9 mouse cellular contexts compared by ENCODE assay signal in the genomic region with DNA sequence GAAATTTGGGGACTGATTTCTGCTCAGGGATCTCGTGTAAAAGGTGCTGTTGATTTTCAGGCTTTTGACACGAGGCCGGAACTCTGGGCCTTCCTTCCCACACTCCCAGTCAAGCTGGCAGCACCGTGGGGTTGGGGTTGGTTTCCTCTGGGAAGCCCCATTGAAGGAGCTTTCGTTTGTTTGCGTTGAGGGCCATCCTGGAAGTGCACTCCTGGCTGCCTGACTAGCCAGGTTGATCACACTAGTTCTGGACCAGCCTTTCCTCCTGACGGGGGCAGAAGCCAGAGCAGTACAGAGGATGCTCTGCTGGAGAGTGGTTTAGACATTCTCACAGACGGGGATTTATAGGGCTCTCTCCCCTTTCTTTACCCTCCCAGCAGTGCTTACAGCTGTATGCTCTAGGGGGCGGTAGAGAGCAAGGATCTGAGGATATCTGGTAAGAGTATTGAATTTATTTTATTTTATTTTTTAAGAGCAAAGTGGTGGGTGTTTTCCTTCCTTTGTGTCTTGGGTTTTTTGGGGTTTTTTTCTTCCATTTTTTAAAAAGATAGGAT.
A peak's percentile ranks its signal among the peaks of the same experiment; 100 is the strongest.
DNase-seq lines count a peak whose midpoint lies in the region; ATAC-seq and TF ChIP-seq lines count a peak whose summit lies in the region.
"Had no signal": no experiment of that assay in that cellular context is flagged by ENCODE, and none has a peak within 500 bp of the region (broad histone marks: within the 10 kb centered on the region; RNA-seq: fewer than 3 reads in every experiment).

No protein-coding gene starts in this region.

- peak; percentile 59 for DNase-seq in hindbrain, embryonic 11.5 days (ENCODE audit: low spot score)
- DNase-seq in MEL (ENCODE audit: low read depth, low spot score) = peak; percentile 78
- DNase-seq in cerebellum, postnatal 36 days = peak; percentile 42 to 45
- peak; percentile 31 for DNase-seq in large intestine, adult 2 months (ENCODE audit: low read depth, low spot score)
- peak; percentile 24 for DNase-seq in telencephalon, adult 2 months (ENCODE audit: low read depth, low spot score)

- TF ChIP-seq RAD21 in MEL (IDR thresholded peaks at IDR 0.05; ENCODE audit: low read depth, low read length) = peak; percentile 76

- no peak overlapping the region for H3K9ac ChIP-seq in hindbrain, embryonic 11.5 days (ENCODE audit: low read depth, low read length)
- no peak overlapping the region for H3K9ac ChIP-seq in hindbrain, embryonic 12.5 days
- 0 out of 2 replicates have a peak overlapping the region, but pooled peaks have one; percentile 12 for H3K9ac ChIP-seq in MEL (ENCODE audit: control insufficient read depth, low read depth, low read length, poor library complexity, severe bottlenecking)
- 0 out of 2 replicates have a peak overlapping the region, but pooled peaks have one; percentile 11 for H3K9ac ChIP-seq in heart, embryonic 14.5 days (ENCODE audit: low read length)
- H3K9ac ChIP-seq: midbrain, embryonic 12.5 days had no signal

- H3K9me3 ChIP-seq in hindbrain, embryonic 11.5 days (ENCODE audit: control insufficient read depth, low read length) = no peaks in the 10 kb centered on the region
- H3K9me3 ChIP-seq in hindbrain, embryonic 12.5 days (replicated peaks) = no peaks in the 10 kb centered on the region
- H3K9me3 ChIP-seq in MEL (replicated peaks; ENCODE audit: insufficient read depth, low read length) = no peaks in the 10 kb centered on the region
- H3K9me3 ChIP-seq in heart, embryonic 14.5 days (ENCODE audit: control insufficient read depth, low read length) = no peaks in the 10 kb centered on the region
- H3K9me3 ChIP-seq in megakaryocyte, embryonic 14.5 days = no peaks in the 10 kb centered on the region
- H3K9me3 ChIP-seq: midbrain, embryonic 12.5 days had no signal

- WGBS in hindbrain, embryonic 11.5 days = 34% methylated on average over 9 of the region's 9 CpGs
- WGBS in hindbrain, embryonic 12.5 days = 36% methylated on average over 9 of the region's 9 CpGs
- WGBS in heart, embryonic 14.5 days = 31% methylated on average over 9 of the region's 9 CpGs
- 27% methylated on average over 9 of the region's 9 CpGs for WGBS in large intestine, adult 2 months

- ATAC-seq in hindbrain, embryonic 11.5 days (ENCODE audit: low FRiP score) = no peak
- ATAC-seq in hindbrain, embryonic 12.5 days (ENCODE audit: low FRiP score) = no peak
- peak; percentile 66 for ATAC-seq in heart, embryonic 14.5 days (ENCODE audit: insufficient number of reproducible peaks, insufficient read depth, low FRiP score, low read depth)

- H3K4me1 ChIP-seq in hindbrain, embryonic 11.5 days (replicated peaks; ENCODE audit: control insufficient read depth, insufficient read depth, low read length) = no peaks in the 10 kb centered on the region
- peaks cover under 1% of the 10 kb centered on the region for H3K4me1 ChIP-seq in hindbrain, embryonic 12.5 days
- H3K4me1 ChIP-seq in MEL (ENCODE audit: control insufficient read depth in 1 of 2, insufficient read depth in 2 of 2, low read length in 2 of 2) = no peaks in the 10 kb centered on the region
- H3K4me1 ChIP-seq in heart, embryonic 14.5 days (ENCODE audit: control insufficient read depth in 2 of 2, insufficient read depth in 2 of 2, low read length in 2 of 2) = peaks cover 20 to 27% of the 10 kb centered on the region in 2 experiments
- peaks cover 8% of the 10 kb centered on the region for H3K4me1 ChIP-seq in megakaryocyte, embryonic 14.5 days

- H3K4me3 ChIP-seq in hindbrain, embryonic 11.5 days (ENCODE audit: low read depth, low read length) = no peak overlapping the region
- H3K4me3 ChIP-seq in hindbrain, embryonic 12.5 days = no peak overlapping the region
- 0 out of 4 replicates have a peak overlapping the region, but pooled peaks of 1 of the 2 experiments have one; percentile 11 for H3K4me3 ChIP-seq in MEL (ENCODE audit: control insufficient read depth in 1 of 2, insufficient read depth in 1 of 2, low read depth in 2 of 2, low read length in 2 of 2)
- H3K4me3 ChIP-seq in heart, embryonic 14.5 days (ENCODE audit: control insufficient read depth in 1 of 2, insufficient read depth in 1 of 2, low read depth in 1 of 2, low read length in 2 of 2) = no peak overlapping the region
- H3K4me3 ChIP-seq in megakaryocyte, embryonic 14.5 days (replicated peaks) = peak overlapping the region; percentile 50
- H3K4me3 ChIP-seq: midbrain, embryonic 12.5 days had no signal

- H3K79me2 ChIP-seq in MEL (ENCODE audit: control insufficient read depth, insufficient read depth, low read length, poor library complexity) = no peaks in the 10 kb centered on the region

- TF ChIP-seq CTCF in MEL (IDR thresholded peaks at IDR 0.05 in 2 of 3, conservative IDR thresholded peaks at IDR 0.05 in 1 of 3; ENCODE audit: control insufficient read depth in 1 of 3, insufficient read depth in 1 of 3, low read depth in 2 of 3, low read length in 3 of 3, poor library complexity in 1 of 3, severe bottlenecking in 1 of 3) = peak; percentile 64 to 77 (median 72)

- TF ChIP-seq POLR2A in MEL (IDR thresholded peaks at IDR 0.05; ENCODE audit: control insufficient read depth in 1 of 2, insufficient read depth in 1 of 2, low read depth in 1 of 2, low read length in 2 of 2, poor library complexity in 1 of 2) = no peak

- TF ChIP-seq EP300 in MEL (IDR thresholded peaks at IDR 0.05; ENCODE audit: low read depth in 1 of 2, low read length in 2 of 2) = no peak

- no peaks in the 10 kb centered on the region for H3K36me3 ChIP-seq in hindbrain, embryonic 11.5 days (ENCODE audit: control insufficient read depth, insufficient read depth, low read length)
- H3K36me3 ChIP-seq in hindbrain, embryonic 12.5 days = no peaks in the 10 kb centered on the region
- no peaks in the 10 kb centered on the region for H3K36me3 ChIP-seq in MEL (ENCODE audit: control insufficient read depth in 1 of 2, insufficient read depth in 2 of 2, low read length in 2 of 2)
- H3K36me3 ChIP-seq in heart, embryonic 14.5 days (ENCODE audit: control insufficient read depth, insufficient read depth, low read length) = no peaks in the 10 kb centered on the region
- H3K36me3 ChIP-seq in megakaryocyte, embryonic 14.5 days (replicated peaks; ENCODE audit: low read length) = no peaks in the 10 kb centered on the region
- H3K36me3 ChIP-seq: midbrain, embryonic 12.5 days had no signal

- no peaks in the 10 kb centered on the region for H3K27me3 ChIP-seq in hindbrain, embryonic 11.5 days (ENCODE audit: control insufficient read depth, insufficient read depth, low read length)
- no peaks in the 10 kb centered on the region for H3K27me3 ChIP-seq in hindbrain, embryonic 12.5 days
- H3K27me3 ChIP-seq in MEL (ENCODE audit: control insufficient read depth in 1 of 2, insufficient read depth in 2 of 2, low read length in 2 of 2) = no peaks in the 10 kb centered on the region
- no peaks in the 10 kb centered on the region for H3K27me3 ChIP-seq in heart, embryonic 14.5 days (ENCODE audit: control insufficient read depth, insufficient read depth, low read length)
- H3K27me3 ChIP-seq in megakaryocyte, embryonic 14.5 days (replicated peaks) = peaks cover 13% of the 10 kb centered on the region

- H3K27ac ChIP-seq in hindbrain, embryonic 11.5 days (ENCODE audit: low read depth, low read length) = no peak overlapping the region
- no peak overlapping the region for H3K27ac ChIP-seq in hindbrain, embryonic 12.5 days
- no peak overlapping the region for H3K27ac ChIP-seq in MEL (ENCODE audit: control insufficient read depth, low read depth, low read length)
- peak overlapping the region; percentile 80 to 84 for H3K27ac ChIP-seq in heart, embryonic 14.5 days (replicated peaks in 1 of 2; ENCODE audit: control insufficient read depth in 1 of 2, insufficient read depth in 1 of 2, low read depth in 2 of 2, low read length in 2 of 2)
- H3K27ac ChIP-seq: midbrain, embryonic 12.5 days had no signal

- H3K4me2 ChIP-seq in hindbrain, embryonic 11.5 days (replicated peaks; ENCODE audit: low read depth, low read length) = no peak overlapping the region
- no peak overlapping the region for H3K4me2 ChIP-seq in hindbrain, embryonic 12.5 days (replicated peaks)
- peak overlapping the region; percentile 21; the same call in 1 of the 2 replicates for H3K4me2 ChIP-seq in heart, embryonic 14.5 days (ENCODE audit: low read length)
- H3K4me2 ChIP-seq: midbrain, embryonic 12.5 days had no signal

TF ChIP-seq in MEL, 35 proteins besides CTCF, POLR2A, EP300 and RAD21:
- TF ChIP-seq NRF1 (IDR thresholded peaks at IDR 0.05; ENCODE audit: insufficient read depth, low read depth, low read length, poor library complexity, severe bottlenecking) (no peak), SMC3 (IDR thresholded peaks at IDR 0.05; ENCODE audit: low read depth, low read length) (peak; percentile 81), ZC3H11A (IDR thresholded peaks at IDR 0.05; ENCODE audit: low read depth, low read length) (peak; percentile 79)

Comparison
In these comparisons a context has a peak if more than half of its experiments do, and no peak if none do; other contexts are left out.
1. DNase-seq: peak in every context shown above with its lines; median percentile 78 in MEL; 59 in hindbrain, embryonic 11.5 days; 44 in cerebellum, postnatal 36 days; 31 in large intestine, adult 2 months; 24 in telencephalon, adult 2 months.
2. H3K27ac ChIP-seq: peak in heart, embryonic 14.5 days (2 of 2); none in hindbrain, embryonic 11.5 days (single experiment), hindbrain, embryonic 12.5 days (single experiment) and MEL (single experiment).
3. H3K9ac ChIP-seq: peak in MEL (single experiment) and heart, embryonic 14.5 days (single experiment); none in hindbrain, embryonic 11.5 days (single experiment) and hindbrain, embryonic 12.5 days (single experiment).